Mouse (Mus musculus) MEL (cell line): ENCODE data around the gene Chst14. TPM values are rescaled to one million over a fixed set of nuclear protein-coding genes. Genes with fewer than 3 reads are reported as not detected.
A peak's percentile ranks its signal among the peaks of the same experiment; 100 is the strongest.

ENCODE experiments used
- DNase-seq: peaks from one replicate; pipeline ENCODE4 v3.0.0; 2011; ENCODE audit warnings: low read depth, low spot score
- H3K27ac ChIP-seq: 2 replicates; pipeline ENCODE4 v1.5.1; 2012; ENCODE audit warnings: low read depth, mild to moderate bottlenecking, control low read depth, low read length, moderate library complexity; ENCODE audit not compliant: control insufficient read depth
- H3K27me3 ChIP-seq, 2 experiments: fragments of 150-350 bp in 1 of 2; sonication (generic) in 1 of 2; 2 replicates each; pipeline ENCODE4 v1.6.1; 2012; ENCODE audit warnings: low read length in 2 of 2, mild to moderate bottlenecking in 2 of 2, improper control_type of control experiment in 1 of 2, moderate library complexity in 1 of 2; ENCODE audit not compliant: insufficient read depth in 2 of 2, control insufficient read depth in 1 of 2
- H3K36me3 ChIP-seq, 2 experiments: 2 replicates each; pipeline ENCODE4 v1.6.1; 2012 to 2014; ENCODE audit warnings: low read length in 2 of 2, improper control_type of control experiment in 1 of 2, inconsistent platforms in 1 of 2, mild to moderate bottlenecking in 1 of 2; ENCODE audit not compliant: insufficient read depth in 2 of 2, control insufficient read depth in 1 of 2
- H3K4me1 ChIP-seq, 2 experiments: fragments of 150-350 bp in 1 of 2; sonication (generic) in 1 of 2; 2 replicates each; pipeline ENCODE4 v1.6.1; 2012; ENCODE audit warnings: low read length in 2 of 2, improper control_type of control experiment in 1 of 2, mild to moderate bottlenecking in 1 of 2; ENCODE audit not compliant: insufficient read depth in 2 of 2, control insufficient read depth in 1 of 2
- H3K4me3 ChIP-seq, 2 experiments: fragments of 150-350 bp in 1 of 2; sonication (generic) in 1 of 2; 2 replicates each; pipeline ENCODE4 v1.5.1; 2012; ENCODE audit warnings: low read depth in 2 of 2, low read length in 2 of 2, mild to moderate bottlenecking in 2 of 2, moderate library complexity in 2 of 2, control low read depth in 1 of 2, improper control_type of control experiment in 1 of 2; ENCODE audit not compliant: control insufficient read depth in 1 of 2, insufficient read depth in 1 of 2
- H3K79me2 ChIP-seq: 2 replicates; pipeline ENCODE4 v1.6.1; 2012; ENCODE audit warnings: mild to moderate bottlenecking, low read length, moderate library complexity; ENCODE audit not compliant: control insufficient read depth, poor library complexity, insufficient read depth
- H3K9ac ChIP-seq: 2 replicates; pipeline ENCODE4 v1.6.1; 2012; ENCODE audit warnings: low read depth, mild to moderate bottlenecking, control low read depth, low read length, moderate library complexity; ENCODE audit not compliant: control insufficient read depth, poor library complexity, severe bottlenecking
- H3K9me3 ChIP-seq: fragments of 150-350 bp; sonication (generic); replicated peaks from 2 replicates; pipeline ENCODE4 v1.6.1; 2012; ENCODE audit warnings: mild to moderate bottlenecking, low read length, improper control_type of control experiment, moderate library complexity; ENCODE audit not compliant: insufficient read depth
- BHLHE40 ChIP-seq: IDR thresholded peaks from 2 replicates; pipeline ENCODE4 v1.6.1; 2012; ENCODE audit warnings: low read depth, mild to moderate bottlenecking, inconsistent platforms, low read length, improper control_type of control experiment, borderline replicate concordance
- CHD1 ChIP-seq: IDR thresholded peaks from 2 replicates; pipeline ENCODE4 v1.6.1; 2012; ENCODE audit warnings: low read depth, mild to moderate bottlenecking, inconsistent platforms, low read length, improper control_type of control experiment
- CHD2 ChIP-seq: IDR thresholded peaks from 2 replicates; pipeline ENCODE4 v1.6.1; 2011; ENCODE audit warnings: low read length, improper control_type of control experiment
- CTCF ChIP-seq, 3 experiments: IDR thresholded peaks in 2 of 3; conservative IDR thresholded peaks in 1 of 3; 2 replicates each; pipeline ENCODE4 v1.5.1; 2011 to 2012; ENCODE audit warnings: low read length in 3 of 3, low read depth in 2 of 3, mild to moderate bottlenecking in 2 of 3, improper control_type of control experiment in 1 of 3, inconsistent platforms in 1 of 3, mixed read lengths in 1 of 3, moderate library complexity in 1 of 3; ENCODE audit not compliant: control insufficient read depth in 1 of 3, insufficient read depth in 1 of 3, poor library complexity in 1 of 3, severe bottlenecking in 1 of 3
- ELF1 ChIP-seq: IDR thresholded peaks from 2 replicates; pipeline ENCODE4 v1.6.1; 2014; ENCODE audit warnings: low read depth, mild to moderate bottlenecking, inconsistent platforms, low read length, improper control_type of control experiment, moderate library complexity
- EP300 ChIP-seq, 2 experiments: IDR thresholded peaks; 2 replicates each; pipeline ENCODE4 v1.6.1; 2011; ENCODE audit warnings: improper control_type of control experiment in 2 of 2, low read length in 2 of 2, low read depth in 1 of 2, mild to moderate bottlenecking in 1 of 2
- ETS1 ChIP-seq: IDR thresholded peaks from 2 replicates; pipeline ENCODE4 v1.6.1; 2012; ENCODE audit warnings: low read depth, mild to moderate bottlenecking, inconsistent platforms, low read length, improper control_type of control experiment, moderate library complexity
- GATA1 ChIP-seq: IDR thresholded peaks from 2 replicates; pipeline ENCODE4 v1.6.1; 2011; ENCODE audit warnings: low read depth, low read length, improper control_type of control experiment
- HCFC1 ChIP-seq: IDR thresholded peaks from 2 replicates; pipeline ENCODE4 v1.6.1; 2012; ENCODE audit warnings: low read depth, mild to moderate bottlenecking, inconsistent platforms, low read length, improper control_type of control experiment, moderate library complexity
- KAT2A ChIP-seq: conservative IDR thresholded peaks from 2 replicates; pipeline ENCODE4 v1.6.1; 2012; ENCODE audit warnings: low read depth, low read length, improper control_type of control experiment, inconsistent platforms
- MAFK ChIP-seq: IDR thresholded peaks from 2 replicates; pipeline ENCODE4 v1.6.1; 2011; ENCODE audit warnings: low read depth, mild to moderate bottlenecking, low read length, improper control_type of control experiment, borderline replicate concordance
- MAZ ChIP-seq: IDR thresholded peaks from 2 replicates; pipeline ENCODE4 v1.6.1; 2012; ENCODE audit warnings: low read depth, mild to moderate bottlenecking, inconsistent platforms, low read length, improper control_type of control experiment
- MEF2A ChIP-seq: IDR thresholded peaks from 2 replicates; pipeline ENCODE4 v1.6.1; 2014; ENCODE audit warnings: low read depth, mild to moderate bottlenecking, inconsistent platforms, low read length, improper control_type of control experiment; ENCODE audit not compliant: poor library complexity, insufficient replicate concordance, severe bottlenecking; ENCODE audit errors: extremely low read depth
- MYB ChIP-seq: IDR thresholded peaks from 2 replicates; pipeline ENCODE4 v1.6.1; 2011; ENCODE audit warnings: mild to moderate bottlenecking, low read depth, low read length, improper control_type of control experiment
- MYC ChIP-seq: IDR thresholded peaks from 2 replicates; pipeline ENCODE4 v1.6.1; 2011; ENCODE audit warnings: low read depth, mild to moderate bottlenecking, low read length, improper control_type of control experiment, moderate library complexity
- NRF1 ChIP-seq: IDR thresholded peaks from 2 replicates; pipeline ENCODE4 v1.6.1; 2014; ENCODE audit warnings: low read depth, mild to moderate bottlenecking, inconsistent platforms, low read length, improper control_type of control experiment, moderate library complexity; ENCODE audit not compliant: poor library complexity, insufficient read depth, severe bottlenecking
- POLR2A ChIP-seq, 2 experiments: IDR thresholded peaks; 2 replicates each; pipeline ENCODE4 v1.6.1; 2011 to 2012; ENCODE audit warnings: low read length in 2 of 2, mild to moderate bottlenecking in 2 of 2, control low read depth in 1 of 2, improper control_type of control experiment in 1 of 2, low read depth in 1 of 2, moderate library complexity in 1 of 2; ENCODE audit not compliant: control insufficient read depth in 1 of 2, insufficient read depth in 1 of 2, poor library complexity in 1 of 2
- POLR2AphosphoS2 ChIP-seq: IDR thresholded peaks from 2 replicates; pipeline ENCODE4 v1.6.1; 2011; ENCODE audit warnings: low read length, improper control_type of control experiment
- POLR2AphosphoS5 ChIP-seq: IDR thresholded peaks from 2 replicates; pipeline ENCODE4 v1.6.1; 2012; ENCODE audit warnings: low read depth, borderline replicate concordance, mild to moderate bottlenecking, inconsistent platforms, low read length, moderate library complexity, mixed read lengths
- RAD21 ChIP-seq: IDR thresholded peaks from 2 replicates; pipeline ENCODE4 v1.6.1; 2011; ENCODE audit warnings: mild to moderate bottlenecking, low read depth, low read length, improper control_type of control experiment
- RCOR1 ChIP-seq: IDR thresholded peaks from 2 replicates; pipeline ENCODE4 v1.6.1; 2012; ENCODE audit warnings: low read depth, mild to moderate bottlenecking, inconsistent platforms, low read length, improper control_type of control experiment
- SIN3A ChIP-seq: IDR thresholded peaks from 2 replicates; pipeline ENCODE4 v1.6.1; 2012; ENCODE audit warnings: low read length, improper control_type of control experiment, inconsistent platforms
- TAL1 ChIP-seq: IDR thresholded peaks from 2 replicates; pipeline ENCODE4 v1.6.1; 2012; ENCODE audit warnings: mild to moderate bottlenecking, inconsistent platforms, low read length, moderate library complexity, mixed read lengths
- USF1 ChIP-seq: IDR thresholded peaks from 2 replicates; pipeline ENCODE4 v1.6.1; 2014; ENCODE audit warnings: low read depth, mild to moderate bottlenecking, inconsistent platforms, low read length, improper control_type of control experiment, moderate library complexity
- ZC3H11A ChIP-seq: IDR thresholded peaks from 2 replicates; pipeline ENCODE4 v1.6.1; 2012; ENCODE audit warnings: low read depth, mild to moderate bottlenecking, inconsistent platforms, low read length, improper control_type of control experiment
- ZKSCAN1 ChIP-seq: IDR thresholded peaks from 2 replicates; pipeline ENCODE4 v1.6.1; 2012; ENCODE audit warnings: low read depth, mild to moderate bottlenecking, inconsistent platforms, low read length, improper control_type of control experiment, moderate library complexity
- ZNF384 ChIP-seq: IDR thresholded peaks from 2 replicates; pipeline ENCODE4 v1.6.1; 2012; ENCODE audit warnings: low read depth, mild to moderate bottlenecking, inconsistent platforms, low read length, improper control_type of control experiment
- polyA plus RNA-seq, 2 experiments: library from polyadenylated mRNA; stranded (reverse) in 1 of 2; unstranded in 1 of 2; fragments of >175 nt in 1 of 2; fragments of >200 nt in 1 of 2; gene quantifications; 2 replicates each; pipeline versions ENCODE4 v1.2.1 to v1.2.4; 2012; ENCODE audit warnings: low replicate concordance in 2 of 2, low read depth in 1 of 2; ENCODE audit not compliant: insufficient read length in 2 of 2, insufficient read depth in 1 of 2, missing spikeins in 1 of 2
- total RNA-seq: library from RNA; depleted of rRNA; stranded (reverse); fragments of 300-350 nt; gene quantifications from 2 replicates; pipeline ENCODE4 v1.2.3, GENCODE M21; 2012

Gene Chst14
- total and polyA plus RNA-seq, 3 experiments: 2.2 to 5.0 TPM; not detected in 1

- TF ChIP-seq ELF1 (peak; percentile 84), MYB (no peak), ZC3H11A (peak; percentile 49; the same call in 1 of the 2 replicates), CTCF (IDR thresholded peaks at IDR 0.05 in 2 of 3, conservative IDR thresholded peaks at IDR 0.05 in 1 of 3; ENCODE audit: control insufficient read depth in 1 of 3, insufficient read depth in 1 of 3, low read depth in 2 of 3, low read length in 3 of 3, poor library complexity in 1 of 3, severe bottlenecking in 1 of 3) (peak; percentile 72 to 86 (median 85))
- TF ChIP-seq, all 39 proteins: peak for 24
Measured at GRCm38 (mm10) chr2:118972687-118973376, 46.5 kb downstream of the Chst14 start (continued).

- H3K9me3 ChIP-seq: no peaks in the 10 kb centered on the region
- H3K9ac ChIP-seq: peak overlapping the region; percentile 92
- H3K27me3 ChIP-seq: no peaks in the 10 kb centered on the region
- no peak for DNase-seq
- no peak overlapping the region; the same call in 1 of the 2 replicates for H3K27ac ChIP-seq
- H3K4me3 ChIP-seq: peak overlapping the region; percentile 75 to 78
- H3K79me2 ChIP-seq: peaks cover 2% of the 10 kb centered on the region; the same call in 1 of the 2 replicates
- TF ChIP-seq MAZ (no peak), POLR2A (IDR thresholded peaks at IDR 0.05; ENCODE audit: control insufficient read depth in 1 of 2, insufficient read depth in 1 of 2, low read depth in 1 of 2, low read length in 2 of 2, poor library complexity in 1 of 2) (no peak), HCFC1 (no peak), RCOR1 (no peak), POLR2AphosphoS5 (no peak), RAD21 (no peak), CHD2 (no peak), SIN3A (no peak), NRF1 (no peak), EP300 (IDR thresholded peaks at IDR 0.05; ENCODE audit: low read depth in 1 of 2, low read length in 2 of 2) (no peak), BHLHE40 (no peak)
- H3K36me3 ChIP-seq: peaks cover 0 to 7% of the 10 kb centered on the region in 2 experiments; a peak in 2 of 4 replicates
- H3K4me1 ChIP-seq: peaks cover 4 to 16% of the 10 kb centered on the region in 2 experiments
Measured at GRCm38 (mm10) chr2:118975855-118976254, 49.6 kb downstream of the Chst14 start.

GRCm38 (mm10) chr2:118976282-118976929, 50.1 kb downstream of the Chst14 start:
- Histone ChIP-seq H3K4me3 (peak overlapping the region; percentile 75 to 78), H3K4me1 (peaks cover 4 to 16% of the 10 kb centered on the region in 2 experiments), H3K9ac (peak overlapping the region; percentile 92)
- TF ChIP-seq CHD1 (0 out of 2 replicates have a peak, but pooled peaks have one; percentile 59), ELF1 (no peak; the same call in 1 of the 2 replicates), NRF1 (peak; percentile 57), USF1 (0 out of 2 replicates have a peak, but pooled peaks have one; percentile 8), MAFK (no peak), MYC (no peak; the same call in 1 of the 2 replicates), HCFC1 (peak; percentile 50; the same call in 1 of the 2 replicates), TAL1 (no peak), KAT2A (no peak), MEF2A (no peak), ZKSCAN1 (no peak), ETS1 (no peak), GATA1 (no peak), POLR2AphosphoS2 (peak; percentile 75; the same call in 1 of the 2 replicates), EP300 (IDR thresholded peaks at IDR 0.05; ENCODE audit: low read depth in 1 of 2, low read length in 2 of 2) (peak in 1 of 2 experiments; percentile 13; a peak in 1 of 4 replicates), ZNF384 (no peak)

More at GRCm38 (mm10) chr2:118976282-118976929, 50.1 kb downstream of the Chst14 start:
- Histone ChIP-seq H3K27me3 (no peaks in the 10 kb centered on the region), H3K36me3 (peaks cover 0 to 7% of the 10 kb centered on the region in 2 experiments; a peak in 2 of 4 replicates), H3K79me2 (peaks cover 2% of the 10 kb centered on the region; the same call in 1 of the 2 replicates), H3K9me3 (no peaks in the 10 kb centered on the region), H3K27ac (peak overlapping the region; percentile 58)
- peak; percentile 92 for DNase-seq
